In genomic region chr14:93126993-93127392, GRCm38 (mm10) we compare ENCODE assay signal across 17 mouse cellular contexts.
DNase-seq lines count a peak whose midpoint lies in the region; ATAC-seq and TF ChIP-seq lines count a peak whose summit lies in the region.
"Had no signal": no experiment of that assay in that cellular context is flagged by ENCODE, and none has a peak within 500 bp of the region (broad histone marks: within the 10 kb centered on the region; RNA-seq: fewer than 3 reads in every experiment).

No protein-coding gene starts in this region.

- no peak overlapping the region for H3K4me3 ChIP-seq in forebrain, postnatal 0 days (ENCODE audit: low read depth, low read length)
- no peak overlapping the region for H3K4me3 ChIP-seq in forebrain, embryonic 14.5 days (ENCODE audit: low read depth, low read length)
- H3K4me3 ChIP-seq in left cerebral cortex, adult 2 months = no peak overlapping the region
- H3K4me3 ChIP-seq: embryonic facial prominence, embryonic 10.5 days; embryonic facial prominence, embryonic 12.5 days; forebrain, embryonic 13.5 days had no signal

- H3K36me3 ChIP-seq in forebrain, postnatal 0 days (ENCODE audit: insufficient read depth) = no peaks in the 10 kb centered on the region
- H3K36me3 ChIP-seq in forebrain, embryonic 14.5 days (ENCODE audit: control insufficient read depth, insufficient read depth, low read length) = no peaks in the 10 kb centered on the region
- H3K36me3 ChIP-seq: embryonic facial prominence, embryonic 10.5 days; embryonic facial prominence, embryonic 12.5 days had no signal

- H3K27ac ChIP-seq in forebrain, postnatal 0 days (ENCODE audit: low read depth, low read length) = no peak overlapping the region
- H3K27ac ChIP-seq in forebrain, embryonic 14.5 days (ENCODE audit: low read depth, low read length) = no peak overlapping the region
- H3K27ac ChIP-seq in left cerebral cortex, adult 2 months = 0 out of 2 replicates have a peak overlapping the region, but pooled peaks have one; percentile 11
- H3K27ac ChIP-seq: embryonic facial prominence, embryonic 10.5 days; embryonic facial prominence, embryonic 12.5 days; forebrain, embryonic 13.5 days had no signal

- no peaks in the 10 kb centered on the region for H3K9me3 ChIP-seq in forebrain, postnatal 0 days (ENCODE audit: low read length)
- no peaks in the 10 kb centered on the region for H3K9me3 ChIP-seq in forebrain, embryonic 14.5 days (replicated peaks; ENCODE audit: control insufficient read depth, low read length)
- H3K9me3 ChIP-seq: embryonic facial prominence, embryonic 10.5 days; embryonic facial prominence, embryonic 12.5 days; forebrain, embryonic 13.5 days had no signal

- 76% methylated on average over 3 of the region's 3 CpGs for WGBS in forebrain, postnatal 0 days
- WGBS in forebrain, embryonic 14.5 days = 91% methylated on average over 3 of the region's 3 CpGs

- no peaks in the 10 kb centered on the region for H3K27me3 ChIP-seq in forebrain, postnatal 0 days (ENCODE audit: insufficient read depth, low read length)
- no peaks in the 10 kb centered on the region for H3K27me3 ChIP-seq in forebrain, embryonic 14.5 days (replicated peaks; ENCODE audit: control insufficient read depth, insufficient read depth, low read length)
- H3K27me3 ChIP-seq: embryonic facial prominence, embryonic 12.5 days; forebrain, embryonic 13.5 days had no signal

- TF ChIP-seq CTCF in forebrain, postnatal 0 days (IDR thresholded peaks at IDR 0.05; ENCODE audit: low read depth) = no peak
- no peak for TF ChIP-seq CTCF in left cerebral cortex, adult 2 months (IDR thresholded peaks at IDR 0.05)

- no peak overlapping the region for H3K9ac ChIP-seq in forebrain, postnatal 0 days
- H3K9ac ChIP-seq in forebrain, embryonic 14.5 days (ENCODE audit: low read length) = no peak overlapping the region
- H3K9ac ChIP-seq: embryonic facial prominence, embryonic 12.5 days; forebrain, embryonic 13.5 days had no signal

- no peaks in the 10 kb centered on the region for H3K4me1 ChIP-seq in forebrain, postnatal 0 days (ENCODE audit: insufficient read depth)
- no peaks in the 10 kb centered on the region for H3K4me1 ChIP-seq in forebrain, embryonic 14.5 days (ENCODE audit: control insufficient read depth, insufficient read depth, low read length)
- H3K4me1 ChIP-seq: embryonic facial prominence, embryonic 10.5 days; embryonic facial prominence, embryonic 12.5 days; forebrain, embryonic 13.5 days had no signal

- peak; percentile 8 for DNase-seq in forebrain, postnatal 0 days
- no peak for DNase-seq in forebrain, embryonic 14.5 days (ENCODE audit: low spot score)
- no peak for DNase-seq in left cerebral cortex, adult 2 months (ENCODE audit: extremely low spot score in 1 of 2, low spot score in 2 of 2)
- DNase-seq in left cerebral cortex, postnatal 36 days (ENCODE audit: low spot score in 2 of 2) = no peak
- DNase-seq in brain, adult 2 months (ENCODE audit: low read depth, low spot score) = peak; percentile 61
- peak; percentile 35 for DNase-seq in telencephalon, adult 2 months (ENCODE audit: low read depth, low spot score)
- no peak for DNase-seq in lung, postnatal 10 days
- DNase-seq: adrenal gland, adult 2 months; adrenal gland, postnatal 10 days; adrenal gland, postnatal 25 days; cerebellum, adult 11-12 months; cerebellum, adult 9-11 months; cerebellum, postnatal 25 days had no signal

- no peak overlapping the region for H3K4me2 ChIP-seq in forebrain, postnatal 0 days (ENCODE audit: low read depth)
- no peak overlapping the region for H3K4me2 ChIP-seq in forebrain, embryonic 14.5 days (ENCODE audit: low read length)
- H3K4me2 ChIP-seq: embryonic facial prominence, embryonic 12.5 days; forebrain, embryonic 13.5 days had no signal

- intact Hi-C loops in left cerebral cortex, adult 2 months (cut with DNase I) = no loop called here
- intact Hi-C loops in left cerebral cortex, postnatal 36 days (cut with DNase I) = no loop called here

- no peak for ATAC-seq in forebrain, postnatal 0 days
- no peak for ATAC-seq in forebrain, embryonic 14.5 days
- ATAC-seq: forebrain, embryonic 13.5 days; forebrain, embryonic 16.5 days had no signal

Comparison
In these comparisons a context has a peak if more than half of its experiments do, and no peak if none do; other contexts are left out.
1. DNase-seq: peak in forebrain, postnatal 0 days (single experiment), brain, adult 2 months (single experiment) and telencephalon, adult 2 months (single experiment); none in forebrain, embryonic 14.5 days (single experiment), left cerebral cortex, adult 2 months (0 of 2), left cerebral cortex, postnatal 36 days (0 of 2) and lung, postnatal 10 days (single experiment).